Mouse (Mus musculus) heart, embryonic 16.5 days (tissue): ENCODE results near the gene Prdx2. TPM values are rescaled to one million over a fixed set of nuclear protein-coding genes. Genes with fewer than 3 reads are reported as not detected.

Experiments used
- ATAC-seq: fragments of 200-750 bp; cut with Nextera tagmentation; replicated peaks from 2 replicates; pipeline ENCODE4 v1.8.0; 2017; ENCODE audit warnings: moderate number of reproducible peaks; ENCODE audit not compliant: insufficient read depth, low FRiP score; ENCODE audit errors: extremely low read depth
- H3K27ac ChIP-seq: fragments of 300-500 bp; sonication (generic); 2 replicates; pipeline ENCODE4 v1.5.1; 2014; ENCODE audit warnings: mild to moderate bottlenecking, low read length, control low read depth, moderate library complexity
- H3K27me3 ChIP-seq: fragments of 300-500 bp; sonication (generic); 2 replicates; pipeline ENCODE4 v1.6.1; 2014; ENCODE audit warnings: low read length, mixed read lengths; ENCODE audit not compliant: control insufficient read depth, insufficient read depth
- H3K36me3 ChIP-seq: fragments of 300-500 bp; sonication (generic); 2 replicates; pipeline ENCODE4 v1.6.1; 2014; ENCODE audit not compliant: control insufficient read depth, insufficient read depth
- H3K4me1 ChIP-seq: fragments of 300-500 bp; sonication (generic); 2 replicates; pipeline ENCODE4 v1.6.1; 2014; ENCODE audit warnings: low read length, mixed read lengths; ENCODE audit not compliant: control insufficient read depth, insufficient read depth
- H3K4me2 ChIP-seq: fragments of 300-500 bp; sonication (generic); 2 replicates; pipeline ENCODE4 v1.6.1; 2014; ENCODE audit warnings: low read depth, mild to moderate bottlenecking, control low read depth, low read length
- H3K4me3 ChIP-seq: fragments of 300-500 bp; sonication (generic); 2 replicates; pipeline ENCODE4 v1.5.1; 2014; ENCODE audit warnings: mild to moderate bottlenecking, control low read depth, low read length
- H3K9ac ChIP-seq: fragments of 300-500 bp; sonication (generic); 2 replicates; pipeline ENCODE4 v1.6.1; 2014; ENCODE audit warnings: low read length, control low read depth
- H3K9me3 ChIP-seq: fragments of 300-500 bp; sonication (generic); replicated peaks from 2 replicates; pipeline ENCODE4 v1.6.1; 2016; ENCODE audit warnings: low read length; ENCODE audit not compliant: control insufficient read depth
- WGBS: fragments of 180-500 bp; shearing (Covaris S2); extraction: QIAGEN DNeasy Blood & Tissue Kit; methylation state at CpG from one replicate; pipeline ENCODE4 v1.1.7; 2014; 5-methylcytosine and 5-hydroxymethylcytosine counted together
- polyA plus RNA-seq: library from polyadenylated mRNA; unstranded; fragments of >200 nt; fragmentation: Nextera tagmentation; extraction: Ambion mirVana; gene quantifications from 2 replicates; pipeline ENCODE4 v1.2.1, GENCODE M21; 2015

Gene Prdx2
- polyA plus RNA-seq, result 591 and 662 TPM in 2 replicates

GRCm38 (mm10) chr8:84969241-84970134, at the start of gene Prdx2, which contains the start of the genes Gm49661 and Rnaseh2a:
Gene Prdx2, plus strand, starts transcription at chr8:84969587.
Gene Gm49661, minus strand, starts transcription at chr8:84969433.
Gene Rnaseh2a, minus strand, starts transcription at chr8:84969767.
- Histone ChIP-seq H3K9ac (peak within 1 kb of the TSS; percentile 88), H3K27ac (peak within 1 kb of the TSS; percentile 84), H3K4me1 (peaks cover 33% of the 10 kb centered on the region), H3K9me3 (no peaks in the 10 kb centered on the region), H3K4me2 (peak within 1 kb of the TSS; percentile 86), H3K4me3 (peak within 1 kb of the TSS; percentile 74), H3K36me3 (peaks cover 13% of the 10 kb centered on the region), H3K27me3 (no peaks in the 10 kb centered on the region)
- WGBS, result under 1% methylated on average over 56 of the region's 56 CpGs
- peak; percentile 65 for ATAC-seq

GRCm38 (mm10) chr8:84921596-84921995, 47.8 kb upstream of the Prdx2 start:
- 18% methylated on average over 2 of the region's 2 CpGs for WGBS
- Histone ChIP-seq H3K27ac (no peak overlapping the region), H3K9ac (no peak overlapping the region), H3K4me1 (no peaks in the 10 kb centered on the region), H3K36me3 (no peaks in the 10 kb centered on the region), H3K27me3 (peaks cover 45% of the 10 kb centered on the region), H3K4me2 (no peak overlapping the region), H3K9me3 (no peaks in the 10 kb centered on the region), H3K4me3 (no peak overlapping the region)
- ATAC-seq, result peak; percentile 78

GRCm38 (mm10) chr8:84925557-84925956, 43.8 kb upstream of the Prdx2 start:
- Histone ChIP-seq H3K27ac (no peak overlapping the region), H3K36me3 (no peaks in the 10 kb centered on the region), H3K9me3 (no peaks in the 10 kb centered on the region), H3K4me1 (peaks cover 7% of the 10 kb centered on the region), H3K4me2 (no peak overlapping the region), H3K27me3 (peaks cover 40% of the 10 kb centered on the region), H3K4me3 (no peak overlapping the region), H3K9ac (no peak overlapping the region)
- no peak for ATAC-seq
- WGBS, result 52% methylated on average over 7 of the region's 7 CpGs

GRCm38 (mm10) chr8:84927513-84927912, 41.9 kb upstream of the Prdx2 start:
- ATAC-seq, result no peak

GRCm38 (mm10) chr8:84928456-84929306, 40.7 kb upstream of the Prdx2 start:
- Histone ChIP-seq H3K36me3 (no peaks in the 10 kb centered on the region), H3K27ac (no peak overlapping the region), H3K27me3 (peaks cover 52% of the 10 kb centered on the region), H3K4me2 (peak overlapping the region; percentile 59), H3K9ac (no peak overlapping the region), H3K4me1 (peaks cover 7% of the 10 kb centered on the region), H3K9me3 (no peaks in the 10 kb centered on the region), H3K4me3 (peak overlapping the region; percentile 33)
- ATAC-seq, result peak; percentile 52; the same call in 1 of the 2 replicates
- 4% methylated on average over 48 of the region's 52 CpGs for WGBS

More at GRCm38 (mm10) chr8:84927513-84927912, 41.9 kb upstream of the Prdx2 start:
- 63% methylated on average over 1 of the region's 1 CpGs for WGBS
- Histone ChIP-seq H3K27me3 (peaks cover 54% of the 10 kb centered on the region), H3K4me1 (peaks cover 7% of the 10 kb centered on the region), H3K27ac (no peak overlapping the region), H3K4me3 (no peak overlapping the region), H3K4me2 (no peak overlapping the region), H3K9ac (no peak overlapping the region), H3K9me3 (no peaks in the 10 kb centered on the region), H3K36me3 (no peaks in the 10 kb centered on the region)

GRCm38 (mm10) chr8:84930582-84930981, 38.8 kb upstream of the Prdx2 start:
- Histone ChIP-seq H3K9me3 (no peaks in the 10 kb centered on the region), H3K4me3 (no peak overlapping the region), H3K9ac (no peak overlapping the region), H3K4me1 (peaks cover 7% of the 10 kb centered on the region), H3K36me3 (no peaks in the 10 kb centered on the region), H3K27ac (no peak overlapping the region), H3K27me3 (peaks cover 60% of the 10 kb centered on the region), H3K4me2 (no peak overlapping the region)
- no peak for ATAC-seq
- 77% methylated on average over 13 of the region's 13 CpGs for WGBS

- H3K4me1 ChIP-seq, result peaks cover 5% of the 10 kb centered on the region
- H3K27ac ChIP-seq, result no peak overlapping the region
- H3K9me3 ChIP-seq, result no peaks in the 10 kb centered on the region
- ATAC-seq, result no peak
- 75% methylated on average over 16 of the region's 16 CpGs for WGBS
- H3K27me3 ChIP-seq, result peaks cover 79% of the 10 kb centered on the region
- H3K4me2 ChIP-seq, result no peak overlapping the region
- H3K4me3 ChIP-seq, result no peak overlapping the region
- H3K36me3 ChIP-seq, result no peaks in the 10 kb centered on the region
- no peak overlapping the region for H3K9ac ChIP-seq
Observed at GRCm38 (mm10) chr8:84933767-84934559, 35.4 kb upstream of the Prdx2 start.

- H3K4me2 ChIP-seq, result no peak overlapping the region
- no peak overlapping the region for H3K9ac ChIP-seq
- no peaks in the 10 kb centered on the region for H3K36me3 ChIP-seq
- no peak overlapping the region for H3K27ac ChIP-seq
- peaks cover 71% of the 10 kb centered on the region for H3K27me3 ChIP-seq
- no peak overlapping the region for H3K4me3 ChIP-seq
- no peaks in the 10 kb centered on the region for H3K9me3 ChIP-seq
- peaks cover 4% of the 10 kb centered on the region; the same call in 1 of the 2 replicates for H3K4me1 ChIP-seq
- 4% methylated on average over 15 of the region's 15 CpGs for WGBS
- ATAC-seq, result no peak
Observed at GRCm38 (mm10) chr8:84934860-84935259, 34.5 kb upstream of the Prdx2 start.
